Mouse (Mus musculus) forebrain, embryonic 15.5 days (tissue): Measurements from ENCODE around the gene Lta. TPM values are rescaled to one million over a fixed set of nuclear protein-coding genes. Genes with fewer than 3 reads are reported as not detected.
A peak's percentile ranks its signal among the peaks of the same experiment; 100 is the strongest.

Experiments used
- ATAC-seq: fragments of 200-750 bp; cut with Nextera tagmentation; replicated peaks from 2 replicates; pipeline ENCODE4 v1.8.0; 2017; ENCODE audit warnings: mild to moderate bottlenecking, moderate TSS enrichment, moderate library complexity
- H3K27ac ChIP-seq: fragments of 300-500 bp; sonication (generic); replicated peaks from 2 replicates; pipeline ENCODE4 v1.5.1; 2015; ENCODE audit warnings: mild to moderate bottlenecking, inconsistent platforms
- H3K27me3 ChIP-seq: fragments of 300-500 bp; sonication (generic); 2 replicates; pipeline ENCODE4 v1.6.1; 2015; ENCODE audit warnings: inconsistent platforms
- H3K36me3 ChIP-seq: fragments of 300-500 bp; sonication (generic); 2 replicates; pipeline ENCODE4 v1.6.1; 2015; ENCODE audit warnings: mild to moderate bottlenecking, inconsistent platforms
- H3K4me1 ChIP-seq: fragments of 300-500 bp; sonication (generic); 2 replicates; pipeline ENCODE4 v1.6.1; 2015; ENCODE audit warnings: inconsistent platforms
- H3K4me2 ChIP-seq: fragments of 300-500 bp; sonication (generic); replicated peaks from 2 replicates; pipeline ENCODE4 v1.6.1; 2015; ENCODE audit warnings: mild to moderate bottlenecking, inconsistent platforms
- H3K4me3 ChIP-seq: fragments of 300-500 bp; sonication (generic); 2 replicates; pipeline ENCODE4 v1.5.1; 2015; ENCODE audit warnings: mild to moderate bottlenecking, inconsistent platforms
- H3K9ac ChIP-seq: fragments of 300-500 bp; sonication (generic); replicated peaks from 2 replicates; pipeline ENCODE4 v1.6.1; 2015; ENCODE audit warnings: mild to moderate bottlenecking, inconsistent platforms
- H3K9me3 ChIP-seq: fragments of 300-500 bp; sonication (generic); 2 replicates; pipeline ENCODE4 v1.6.1; 2016; ENCODE audit warnings: inconsistent platforms
- WGBS: fragments of 180-500 bp; shearing (Covaris S2); methylation state at CpG from one replicate; pipeline ENCODE4 v1.1.7; 2015; ENCODE audit warnings: mixed read lengths; 5-methylcytosine and 5-hydroxymethylcytosine counted together
- polyA plus RNA-seq: library from polyadenylated mRNA; unstranded; fragments of >200 nt; fragmentation: Nextera tagmentation; extraction: Ambion mirVana; gene quantifications from 2 replicates; pipeline ENCODE4 v1.2.1, GENCODE M21; 2015

Gene Lta
- polyA plus RNA-seq, 1 experiment from 2014 or later: 0.36 TPM

DNA sequence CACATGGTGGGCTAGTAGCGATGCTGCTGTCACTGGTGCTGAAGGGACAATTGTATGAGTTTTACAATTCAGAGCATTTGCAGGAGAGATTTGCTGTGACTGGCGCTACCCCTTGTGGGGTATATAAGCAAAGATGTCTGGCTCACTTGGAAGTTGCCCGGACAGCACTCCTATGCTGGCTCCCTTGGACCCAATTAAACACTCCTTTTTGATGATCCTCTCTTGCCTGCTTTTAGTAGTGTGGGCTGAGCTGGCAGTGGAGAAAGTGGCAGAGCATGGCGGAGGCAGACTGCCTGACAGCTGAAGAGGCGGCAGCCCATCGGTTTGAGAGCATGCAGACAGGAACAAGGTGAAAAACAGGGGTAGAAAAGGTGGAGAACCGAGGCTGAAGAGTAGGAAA is 37.4 kb downstream of the Lta start:
- Histone ChIP-seq H3K27me3 (no peaks in the 10 kb centered on the region), H3K9me3 (no peaks in the 10 kb centered on the region), H3K36me3 (no peaks in the 10 kb centered on the region), H3K9ac (no peak overlapping the region), H3K4me2 (no peak overlapping the region), H3K4me3 (no peak overlapping the region), H3K4me1 (peaks cover 18% of the 10 kb centered on the region), H3K27ac (no peak overlapping the region)
- no peak for ATAC-seq
- WGBS: 89% methylated on average over 7 of the region's 7 CpGs

DNA sequence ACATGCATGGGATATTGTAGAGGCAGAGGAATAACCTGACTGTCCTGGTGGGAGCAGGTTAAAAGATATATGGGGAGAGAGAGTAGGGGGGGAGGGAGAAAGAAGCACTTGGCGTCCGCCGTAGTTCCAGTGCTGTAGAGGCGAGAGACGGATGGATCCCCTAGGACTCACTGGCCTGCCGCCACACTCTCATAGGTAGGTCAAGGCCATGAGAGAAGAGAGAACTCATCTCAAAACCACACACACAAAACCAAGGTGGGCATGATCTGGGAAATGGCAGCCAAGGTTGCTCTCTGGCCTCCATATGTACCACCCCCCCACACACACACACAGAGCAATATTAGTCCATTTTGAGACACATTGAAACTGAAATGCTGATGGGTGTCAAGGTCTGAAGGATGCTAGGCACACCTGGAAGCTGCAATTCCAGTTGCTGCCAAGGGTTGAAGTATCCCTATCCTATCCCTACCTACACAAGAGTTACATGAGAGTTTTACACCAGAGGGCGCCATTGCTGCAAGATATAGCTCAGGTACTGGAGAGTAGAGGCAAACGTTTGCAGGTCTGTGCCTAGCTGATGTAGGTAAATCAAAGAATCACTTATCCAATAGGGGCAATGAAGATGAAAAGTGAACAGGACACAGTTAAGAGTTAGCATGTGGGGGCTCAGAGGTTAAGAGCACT is 38.7 kb downstream of the Lta start:
- H3K36me3 ChIP-seq: peaks cover 5% of the 10 kb centered on the region
- peaks cover 31% of the 10 kb centered on the region for H3K4me1 ChIP-seq
- ATAC-seq: no peak
- 74% methylated on average over 8 of the region's 8 CpGs for WGBS
- peak overlapping the region; percentile 95 for H3K4me2 ChIP-seq
- H3K4me3 ChIP-seq: peak overlapping the region; percentile 96
- H3K9ac ChIP-seq: peak overlapping the region; percentile 57; the same call in 1 of the 2 replicates
- peak overlapping the region; percentile 99 for H3K27ac ChIP-seq
- H3K9me3 ChIP-seq: no peaks in the 10 kb centered on the region
- no peaks in the 10 kb centered on the region for H3K27me3 ChIP-seq

DNA sequence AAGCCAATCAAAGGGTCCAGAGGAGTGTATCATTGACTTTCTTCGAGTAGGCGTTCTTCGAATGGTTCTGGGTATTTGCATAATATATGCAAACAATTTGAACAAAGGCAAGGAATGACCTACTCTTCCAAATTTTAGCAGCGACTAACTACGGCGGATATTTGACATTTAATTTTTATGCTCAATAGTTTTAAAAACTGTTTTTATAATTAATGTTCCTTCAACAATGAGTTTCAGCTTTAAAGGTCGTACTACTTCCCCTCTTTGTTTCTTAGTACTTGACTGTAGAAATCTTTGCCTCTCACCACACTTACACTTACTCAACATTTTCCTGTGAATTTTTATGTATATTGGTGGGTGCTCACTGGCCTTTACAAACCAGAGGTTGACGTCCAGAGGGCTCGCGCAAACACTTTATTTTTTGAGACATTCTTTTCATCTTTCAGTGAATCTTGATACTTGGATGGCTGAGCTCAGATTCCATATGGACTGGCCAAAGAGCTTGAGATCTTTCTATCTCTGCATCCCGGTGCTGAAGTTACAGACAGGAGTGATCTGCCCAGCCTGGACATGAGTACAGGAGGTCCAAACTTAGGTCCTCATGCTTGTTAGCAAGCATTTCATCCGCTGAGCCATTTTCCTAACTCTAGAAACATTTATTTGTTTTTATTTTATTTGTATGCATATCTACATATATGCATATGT is 39.5 kb downstream of the Lta start:
- peaks cover 37% of the 10 kb centered on the region for H3K4me1 ChIP-seq
- 20% methylated on average over 12 of the region's 12 CpGs for WGBS
- H3K4me2 ChIP-seq: peak overlapping the region; percentile 95
- peaks cover 14% of the 10 kb centered on the region for H3K36me3 ChIP-seq
- peak; percentile 88 for ATAC-seq
- peak overlapping the region; percentile 96 for H3K4me3 ChIP-seq
- peak overlapping the region; percentile 57 for H3K9ac ChIP-seq
- no peaks in the 10 kb centered on the region for H3K9me3 ChIP-seq
- no peaks in the 10 kb centered on the region for H3K27me3 ChIP-seq
- H3K27ac ChIP-seq: peak overlapping the region; percentile 99

DNA sequence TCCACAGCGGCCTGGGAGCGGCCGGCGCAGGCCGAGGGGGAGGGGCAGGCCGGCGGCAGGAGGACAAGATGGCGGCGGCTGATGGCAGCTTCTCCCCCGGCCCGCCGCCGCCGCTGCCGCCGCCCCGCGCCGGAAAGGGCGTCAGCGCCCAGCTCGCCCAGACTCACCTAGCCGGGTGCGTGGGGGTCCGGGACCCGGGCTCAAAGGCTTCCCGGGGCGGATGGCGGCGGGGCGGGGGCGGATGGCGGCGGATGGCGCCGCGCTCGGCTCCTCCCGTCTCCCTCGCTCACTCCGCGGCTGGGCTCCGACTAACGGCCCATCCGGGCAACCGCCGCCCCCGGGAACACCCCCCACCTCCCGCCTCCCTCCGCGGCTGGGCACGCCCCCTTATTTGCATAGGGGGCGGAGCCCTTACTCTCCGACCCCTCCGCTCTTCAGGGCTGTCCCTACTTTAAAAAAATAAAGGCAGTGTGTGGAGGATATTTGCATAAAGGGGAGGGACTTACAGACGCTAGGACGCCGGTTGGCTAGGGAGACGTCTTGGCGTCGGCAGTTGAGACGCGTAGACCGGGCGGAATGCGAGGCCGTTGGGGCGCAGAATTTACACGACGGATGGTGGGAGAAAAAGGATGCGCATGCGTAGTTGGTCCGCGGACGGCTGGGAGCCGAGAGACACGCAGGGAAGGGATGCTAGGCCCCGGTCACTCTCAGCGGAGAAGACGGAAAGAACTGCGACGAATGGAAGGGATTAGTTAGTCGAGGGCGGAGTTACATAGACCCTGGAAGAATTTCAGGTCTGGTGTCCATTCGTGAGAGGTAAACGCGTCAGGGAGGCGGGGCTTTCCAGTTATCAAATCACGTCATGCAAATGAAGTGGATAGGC is 40.3 kb downstream of the Lta start, which contains the start of gene Prrc2a:
Gene Prrc2a, minus strand, starts transcription at position 330 of the 883 bp plus-strand sequence.
- Histone ChIP-seq H3K4me1 (peaks cover 37% of the 10 kb centered on the region), H3K9me3 (no peaks in the 10 kb centered on the region), H3K27ac (peak within 1 kb of the TSS; percentile 99), H3K9ac (peak within 1 kb of the TSS; percentile 99), H3K27me3 (no peaks in the 10 kb centered on the region), H3K36me3 (peaks cover 22% of the 10 kb centered on the region), H3K4me3 (peak within 1 kb of the TSS; percentile 96), H3K4me2 (peak within 1 kb of the TSS; percentile 95)
- peak; percentile 94 for ATAC-seq
- under 1% methylated on average over 63 of the region's 89 CpGs for WGBS

DNA sequence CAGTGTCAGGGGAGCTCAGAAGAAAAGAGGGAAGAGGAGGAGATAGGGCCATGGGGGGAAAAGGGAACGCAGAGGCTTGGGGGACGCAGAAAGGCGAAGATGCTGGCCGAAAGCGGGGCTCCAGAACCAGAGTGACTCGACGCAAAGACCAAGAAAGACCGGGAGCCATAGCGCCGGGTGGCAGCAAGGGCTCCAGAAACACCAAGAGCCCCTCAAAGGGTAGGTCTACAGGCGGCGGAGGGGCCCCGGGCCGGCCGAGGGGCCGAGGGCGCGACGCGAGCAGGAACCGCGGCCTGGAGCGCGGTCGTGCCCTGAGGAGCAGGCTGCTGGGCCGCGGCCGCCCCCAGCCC is 41.0 kb downstream of the Lta start:
- Histone ChIP-seq H3K4me1 (peaks cover 37% of the 10 kb centered on the region), H3K4me2 (peak overlapping the region; percentile 95), H3K27ac (peak overlapping the region; percentile 99), H3K36me3 (peaks cover 28% of the 10 kb centered on the region), H3K9ac (peak overlapping the region; percentile 99), H3K4me3 (peak overlapping the region; percentile 96), H3K27me3 (no peaks in the 10 kb centered on the region), H3K9me3 (no peaks in the 10 kb centered on the region)
- under 1% methylated on average over 28 of the region's 28 CpGs for WGBS
- ATAC-seq: no peak

DNA sequence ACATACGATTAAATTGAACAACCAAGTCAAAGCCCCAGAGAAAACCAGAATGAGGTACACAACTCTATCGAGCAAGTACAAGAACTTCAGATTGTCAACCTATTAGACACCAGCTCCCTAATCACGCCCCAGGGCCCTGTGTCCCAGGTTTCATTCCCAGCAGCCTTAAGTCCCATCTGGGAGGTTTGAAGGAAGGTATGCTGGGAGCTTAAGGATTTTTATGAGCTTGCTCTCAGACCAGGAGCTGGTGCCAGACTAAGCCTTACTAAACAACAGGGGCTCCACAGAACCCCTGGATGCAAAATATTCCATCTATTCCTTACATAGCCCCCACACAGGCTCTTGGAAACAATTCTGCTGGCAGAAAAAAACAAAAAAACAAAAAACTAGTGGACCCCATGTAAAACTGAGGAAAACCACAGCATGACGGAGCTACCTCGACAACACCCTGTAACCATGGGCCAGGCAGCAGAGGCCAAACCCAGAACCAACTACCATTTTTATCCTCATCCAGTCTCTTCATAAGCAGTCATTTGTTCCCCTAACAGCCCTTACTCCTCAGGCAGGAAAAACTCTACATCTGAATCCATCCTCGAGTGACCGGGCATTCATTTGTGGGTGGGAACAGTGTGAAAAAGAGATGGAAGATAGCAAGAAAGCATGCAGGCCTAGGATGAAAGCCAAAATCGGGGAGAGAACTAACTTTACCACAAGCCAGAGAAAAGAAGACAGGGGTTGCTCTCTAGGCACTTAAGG is 41.6 kb downstream of the Lta start:
- H3K36me3 ChIP-seq: peaks cover 35% of the 10 kb centered on the region
- peak overlapping the region; percentile 95 for H3K4me2 ChIP-seq
- ATAC-seq: no peak
- H3K9me3 ChIP-seq: no peaks in the 10 kb centered on the region
- no peaks in the 10 kb centered on the region for H3K27me3 ChIP-seq
- peaks cover 37% of the 10 kb centered on the region for H3K4me1 ChIP-seq
- H3K27ac ChIP-seq: peak overlapping the region; percentile 99
- 12% methylated on average over 8 of the region's 8 CpGs for WGBS
- peak overlapping the region; percentile 96 for H3K4me3 ChIP-seq
- peak overlapping the region; percentile 99 for H3K9ac ChIP-seq

DNA sequence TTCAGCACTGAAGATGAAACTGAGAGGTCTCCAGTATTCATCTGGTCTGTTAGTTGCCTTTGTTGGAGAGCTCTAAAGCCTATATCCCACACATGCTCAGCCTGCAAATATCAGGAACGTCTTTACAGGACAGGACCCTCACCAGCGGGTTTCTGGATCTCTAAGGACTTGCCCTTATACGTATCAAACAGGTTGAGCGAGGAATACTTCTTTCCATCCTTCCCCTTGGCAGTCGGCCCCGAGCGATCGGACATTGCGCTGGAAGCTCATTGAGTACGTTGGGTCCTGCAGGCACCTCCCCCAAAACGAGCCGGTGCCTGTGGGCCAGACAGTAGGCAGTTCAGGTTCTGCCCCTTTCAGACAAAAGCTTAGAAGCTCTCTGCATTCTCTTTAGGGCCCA is 42.4 kb downstream of the Lta start:
- Histone ChIP-seq H3K4me1 (peaks cover 37% of the 10 kb centered on the region), H3K27me3 (no peaks in the 10 kb centered on the region), H3K36me3 (peaks cover 43% of the 10 kb centered on the region), H3K4me2 (peak overlapping the region; percentile 95), H3K9me3 (no peaks in the 10 kb centered on the region), H3K9ac (peak overlapping the region; percentile 99), H3K27ac (0 out of 2 replicates have a peak overlapping the region, but pooled peaks have one; percentile 99), H3K4me3 (peak overlapping the region; percentile 96)
- ATAC-seq: no peak
- WGBS: 39% methylated on average over 12 of the region's 12 CpGs

DNA sequence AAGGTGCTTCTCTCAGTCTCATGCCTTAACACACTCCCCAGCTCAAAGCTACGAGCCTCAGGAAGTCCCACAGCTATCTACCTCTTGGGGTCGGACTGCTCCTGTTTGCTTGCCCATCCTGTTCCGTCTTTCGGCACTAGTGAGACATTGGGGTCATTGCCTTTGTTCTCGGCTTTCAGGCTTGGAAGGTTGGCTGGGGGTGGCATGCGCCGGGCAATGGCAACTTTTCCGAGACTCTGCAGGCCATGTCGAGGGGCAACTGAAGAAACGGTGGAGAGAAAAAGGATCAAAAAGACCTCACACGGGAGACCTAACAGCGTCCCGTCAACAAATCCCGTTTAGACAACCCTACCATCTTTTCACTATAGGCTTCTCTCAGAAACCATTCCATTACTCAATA is 43.0 kb downstream of the Lta start:
- ATAC-seq: no peak
- 69% methylated on average over 14 of the region's 14 CpGs for whole genome bisulfite sequencing
- Histone ChIP-seq H3K4me2 (peak overlapping the region; percentile 95), H3K4me3 (peak overlapping the region; percentile 96), H3K27me3 (no peaks in the 10 kb centered on the region), H3K27ac (no peak overlapping the region), H3K4me1 (peaks cover 37% of the 10 kb centered on the region), H3K36me3 (peaks cover 49% of the 10 kb centered on the region), H3K9ac (peak overlapping the region; percentile 99), H3K9me3 (no peaks in the 10 kb centered on the region)

DNA sequence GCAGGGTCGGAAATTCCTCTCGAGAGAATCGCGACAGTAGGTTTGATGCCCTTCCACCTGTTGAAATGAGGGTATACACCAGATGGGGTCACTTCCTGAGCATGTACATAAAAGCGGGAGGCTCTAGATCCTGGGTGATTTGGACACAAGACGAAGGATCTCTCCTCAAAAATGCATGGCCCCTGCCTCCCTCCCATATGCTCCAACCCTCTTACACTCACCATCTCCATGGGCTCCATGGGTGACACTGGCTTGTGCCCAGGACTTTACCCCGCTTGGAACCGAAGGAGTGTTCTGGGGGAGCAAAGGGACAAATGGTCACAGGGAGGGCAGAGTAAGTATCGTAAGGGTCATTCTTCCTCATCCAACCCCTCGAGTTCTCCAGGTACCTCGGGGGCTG is 43.7 kb downstream of the Lta start:
- H3K36me3 ChIP-seq: peaks cover 56% of the 10 kb centered on the region
- ATAC-seq: no peak
- no peak overlapping the region; the same call in 1 of the 2 replicates for H3K4me3 ChIP-seq
- H3K4me2 ChIP-seq: no peak overlapping the region
- WGBS: 86% methylated on average over 11 of the region's 11 CpGs
- no peaks in the 10 kb centered on the region for H3K27me3 ChIP-seq
- H3K4me1 ChIP-seq: peaks cover 36% of the 10 kb centered on the region
- H3K9ac ChIP-seq: no peak overlapping the region
- H3K27ac ChIP-seq: no peak overlapping the region
- H3K9me3 ChIP-seq: no peaks in the 10 kb centered on the region

DNA sequence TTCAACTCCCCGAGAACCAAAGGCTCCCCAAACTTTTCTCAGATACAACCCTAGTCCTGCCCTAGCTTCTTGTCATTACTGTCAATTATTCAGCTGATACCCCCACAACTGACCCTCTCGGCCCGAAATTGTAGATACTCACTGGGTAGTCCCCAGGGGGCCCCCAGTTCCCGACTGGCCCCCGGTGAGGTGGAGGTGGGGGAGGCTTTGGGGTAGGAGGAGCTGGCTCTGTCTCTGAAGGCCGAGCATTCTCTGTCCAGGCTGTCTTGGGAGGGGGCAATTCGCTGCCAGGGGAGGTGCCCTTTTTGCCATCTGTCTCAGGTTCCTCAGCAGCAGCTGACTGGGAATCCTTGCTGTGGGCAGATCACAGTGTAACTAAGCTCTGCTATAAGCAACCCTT is 45.5 kb downstream of the Lta start:
- H3K4me1 ChIP-seq: peaks cover 27% of the 10 kb centered on the region
- no peaks in the 10 kb centered on the region for H3K9me3 ChIP-seq
- ATAC-seq: no peak
- H3K27me3 ChIP-seq: no peaks in the 10 kb centered on the region
- WGBS: 87% methylated on average over 7 of the region's 7 CpGs
- H3K4me3 ChIP-seq: no peak overlapping the region
- no peak overlapping the region for H3K9ac ChIP-seq
- no peak overlapping the region for H3K4me2 ChIP-seq
- H3K27ac ChIP-seq: no peak overlapping the region
- H3K36me3 ChIP-seq: peaks cover 74% of the 10 kb centered on the region

DNA sequence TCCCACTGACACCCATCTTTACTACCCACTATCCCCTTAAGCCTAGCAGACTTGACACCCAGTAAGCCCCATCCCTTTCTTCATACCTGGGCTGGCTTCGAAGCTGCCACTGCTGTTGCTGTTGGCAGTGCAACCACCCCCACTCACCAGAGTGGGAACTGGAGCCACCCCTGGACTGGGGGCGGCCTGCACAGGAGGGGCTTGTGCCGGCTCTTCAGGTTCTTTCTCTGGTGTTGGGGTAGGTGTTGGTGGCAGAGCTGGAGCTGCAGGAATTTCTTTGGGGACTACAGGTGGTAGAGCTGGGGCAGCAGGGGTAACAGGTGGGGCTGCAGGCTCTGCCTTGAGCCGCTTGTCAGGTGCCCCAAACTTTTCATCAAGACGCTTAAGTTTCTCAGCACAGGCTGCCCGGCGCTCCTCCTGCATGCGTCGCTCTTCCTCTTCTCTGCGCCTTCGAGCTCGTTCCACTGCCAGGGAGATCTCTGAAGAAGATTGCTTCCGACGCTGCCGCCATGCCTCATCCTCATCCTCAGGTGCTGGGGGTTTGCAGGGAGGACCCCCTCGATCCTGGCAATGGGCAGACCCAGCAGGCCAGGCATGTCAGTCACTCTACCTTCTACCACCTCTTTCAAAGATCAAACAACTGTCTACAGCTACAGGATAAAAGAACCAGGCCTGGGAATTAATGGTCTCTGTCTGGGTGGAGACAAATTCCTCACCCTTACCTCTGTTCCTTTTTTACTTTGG is 46.1 kb downstream of the Lta start:
- H3K27me3 ChIP-seq: no peaks in the 10 kb centered on the region
- peaks cover 80% of the 10 kb centered on the region for H3K36me3 ChIP-seq
- no peak overlapping the region for H3K27ac ChIP-seq
- H3K9me3 ChIP-seq: no peaks in the 10 kb centered on the region
- H3K4me3 ChIP-seq: no peak overlapping the region
- no peak overlapping the region for H3K4me2 ChIP-seq
- H3K9ac ChIP-seq: no peak overlapping the region
- peaks cover 27% of the 10 kb centered on the region for H3K4me1 ChIP-seq
- WGBS: 93% methylated on average over 16 of the region's 16 CpGs
- ATAC-seq: no peak
